Mouse (Mus musculus) lung, adult 10 weeks (tissue): Measurements from ENCODE around the gene Fgf5. TPM values are rescaled to one million over a fixed set of nuclear protein-coding genes. Genes with fewer than 3 reads are reported as not detected.

Source experiments
- polyA plus RNA-seq: library from polyadenylated mRNA; stranded (reverse); fragments of 350-450 nt; fragmentation: Illumina TruSeq; extraction: RNeasy Lipid Tissue Mini Kit (QIAGEN cat#74804); gene quantifications from one replicate; pipeline ENCODE4 v1.2.3, GENCODE M21; 2014; ENCODE audit warnings: low read depth, low replicate concordance; ENCODE audit not compliant: insufficient read depth

The Fgf5 gene
- polyA plus RNA-seq = 0.18 TPM

DNA sequence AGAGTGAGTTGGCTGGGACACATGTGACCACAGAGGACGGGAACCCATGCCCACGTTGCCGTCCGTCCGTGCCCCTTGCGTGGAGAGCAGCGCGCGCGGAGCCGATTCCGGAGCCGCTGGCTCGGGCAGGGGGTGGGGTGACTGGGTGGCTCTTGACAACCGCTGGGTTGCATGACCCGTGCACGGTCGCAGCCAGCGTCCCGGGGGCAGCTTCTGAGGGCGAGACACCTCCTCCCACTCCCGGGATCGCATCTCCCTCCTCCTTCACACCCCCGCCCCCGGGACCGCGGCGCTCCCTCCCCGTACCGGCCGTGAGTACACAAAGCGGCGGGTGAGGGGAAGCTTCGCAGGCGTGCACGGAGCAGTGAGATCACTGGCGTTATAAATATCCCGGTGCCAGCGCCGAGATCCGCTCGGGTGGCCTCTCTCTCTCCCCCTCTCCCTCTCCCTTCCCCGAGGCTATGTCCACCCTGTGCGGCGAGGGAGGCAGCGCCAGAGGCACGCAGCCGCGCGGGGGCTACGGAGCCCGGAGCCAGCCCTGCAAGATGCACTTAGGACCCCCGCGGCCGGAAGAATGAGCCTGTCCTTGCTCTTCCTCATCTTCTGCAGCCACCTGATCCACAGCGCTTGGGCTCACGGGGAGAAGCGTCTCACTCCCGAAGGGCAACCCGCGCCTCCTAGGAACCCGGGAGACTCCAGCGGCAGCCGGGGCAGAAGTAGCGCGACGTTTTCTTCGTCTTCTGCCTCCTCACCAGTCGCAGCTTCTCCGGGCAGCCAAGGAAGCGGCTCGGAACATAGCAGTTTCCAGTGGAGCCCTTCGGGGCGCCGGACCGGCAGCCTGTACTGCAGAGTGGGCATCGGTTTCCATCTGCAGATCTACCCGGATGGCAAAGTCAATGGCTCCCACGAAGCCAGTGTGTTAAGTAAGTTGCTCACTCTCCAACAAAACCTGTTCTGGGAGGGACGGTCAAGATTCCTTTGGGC, at the start of gene Fgf5:
Gene Fgf5, plus strand, starts transcription at position 347 of the 984 bp plus-strand sequence.

Other genes with a start within 250 kb of the Fgf5 start
- gene Antxr2, start 223.1 kb upstream of the Fgf5 start, polyA plus RNA-seq = 15.5 TPM
- gene Prdm8, start 87.0 kb upstream of the Fgf5 start, polyA plus RNA-seq = 0.45 TPM
- 7.4 TPM for gene Cfap299, start 75.1 kb downstream of the Fgf5 start, polyA plus RNA-seq